Mouse (Mus musculus) R1 (cell line): ENCODE results near the gene Nudt5.
"Not testable (repeated sequence)": the region's sequence is repeated elsewhere in the genome, so short reads cannot be mapped to it uniquely, and the experiment has no call there.

Experiments used
- DNase-seq: peaks from one replicate; pipeline ENCODE4 v3.0.0-alpha.2; 2018; ENCODE audit warnings: low read depth, low spot score

The Nudt5 gene

DNA sequence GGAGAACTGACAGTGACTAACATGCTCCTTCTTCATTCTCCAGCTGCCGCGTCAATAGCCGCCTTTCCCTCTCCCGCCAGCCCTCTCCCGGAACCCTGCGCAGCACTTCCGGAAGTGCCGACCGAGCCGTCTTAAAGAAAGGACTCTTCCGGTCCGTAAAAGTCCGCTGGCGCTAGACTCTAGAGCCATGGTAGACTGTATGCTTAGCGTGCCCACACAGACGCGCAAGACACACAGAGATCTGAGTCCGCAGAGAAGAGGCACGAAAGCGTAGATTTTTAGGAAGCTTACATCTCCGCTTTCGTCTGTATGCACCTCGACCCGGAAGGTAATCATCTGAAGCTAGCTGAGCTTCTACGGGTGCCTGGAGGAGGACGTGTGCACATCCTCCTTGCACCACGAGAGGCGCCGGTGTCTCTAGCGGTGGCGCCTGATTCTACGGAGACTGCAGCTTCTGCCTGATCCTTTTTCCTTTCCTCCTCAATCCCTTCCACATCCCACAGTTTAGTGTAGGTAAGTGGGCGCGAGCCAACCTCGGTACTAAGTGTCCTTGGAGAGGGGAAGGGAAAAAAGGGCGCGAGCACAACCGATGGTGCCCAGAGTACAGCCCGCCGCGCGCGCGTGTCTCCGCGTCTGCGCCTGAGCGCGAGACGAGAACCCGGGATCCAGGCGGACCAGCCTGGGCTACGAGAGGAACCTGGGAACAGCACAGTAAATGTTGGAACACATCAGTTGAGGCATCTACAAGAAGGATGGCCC lies at the start of gene Nudt5, which contains the start of gene Cdc123:
Gene Nudt5, plus strand, starts transcription at position 147 of the 759 bp plus-strand sequence.
Gene Cdc123, minus strand, starts transcription at position 292 of the 759 bp plus-strand sequence.
- DNase-seq = peak; percentile 96

DNA sequence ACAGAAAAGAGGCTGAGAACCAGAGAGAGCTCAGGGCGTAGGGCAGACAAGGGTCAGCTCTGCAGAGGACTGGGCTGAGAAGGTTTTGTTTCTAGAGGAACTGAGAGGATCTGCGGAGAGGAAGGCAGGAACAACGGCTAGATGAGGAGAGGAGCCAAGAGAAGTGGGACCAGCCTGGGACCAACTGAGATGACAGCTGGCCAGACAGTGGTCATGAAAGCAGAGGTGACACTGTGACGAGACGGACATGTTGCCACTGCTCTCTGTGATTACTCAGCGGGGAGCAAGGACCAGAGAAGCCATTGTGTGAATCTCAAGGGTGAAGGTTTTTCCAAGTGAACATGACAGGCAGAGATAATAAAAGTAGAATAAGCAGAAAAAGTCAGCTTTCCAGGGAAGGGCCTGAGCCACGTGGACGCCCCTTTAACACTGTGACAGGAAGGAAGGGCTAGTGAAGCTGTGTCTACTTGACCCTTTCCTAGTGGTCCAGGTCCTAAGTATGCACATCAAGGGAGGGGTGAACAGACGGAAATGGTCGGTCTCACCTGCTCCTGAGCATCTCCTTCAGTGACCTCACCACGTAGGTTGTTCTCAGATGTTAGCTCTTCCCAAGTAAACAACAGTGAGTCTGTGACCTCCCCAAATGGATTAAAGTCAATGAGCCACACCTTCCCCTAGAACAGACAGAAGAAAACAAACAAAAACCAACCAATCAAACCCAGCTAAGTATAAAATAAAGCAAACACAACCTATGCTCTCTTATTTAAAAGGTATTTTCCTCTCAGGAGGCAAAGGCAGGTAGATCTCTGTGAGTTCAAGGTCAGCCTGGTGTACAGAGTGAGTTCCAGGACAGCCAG lies 46.8 kb upstream of the Nudt5 start:
- DNase-seq = peak; percentile 50

DNA sequence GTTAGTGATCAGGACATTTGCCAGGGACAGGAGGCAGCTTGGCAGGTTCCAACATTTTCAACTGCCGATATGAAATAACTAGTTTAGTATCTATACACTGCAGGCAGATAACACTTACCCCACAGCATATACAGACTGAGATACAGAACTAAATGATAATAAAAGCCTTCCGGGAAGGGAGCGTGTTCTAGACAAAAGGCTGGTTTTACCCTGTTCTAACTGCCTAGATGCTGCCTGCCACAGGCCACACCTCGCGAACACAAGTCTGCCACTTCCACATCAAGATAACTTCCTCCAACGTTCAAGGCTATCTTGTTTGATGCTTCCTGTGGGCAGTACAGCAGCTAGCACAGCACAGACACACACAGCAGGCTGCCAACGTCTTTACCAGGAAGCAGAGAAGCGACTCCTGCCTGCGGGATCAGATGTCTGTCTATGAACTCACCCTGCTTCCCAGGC lies 43.6 kb upstream of the Nudt5 start:
- peak; percentile 67 for DNase-seq

DNA sequence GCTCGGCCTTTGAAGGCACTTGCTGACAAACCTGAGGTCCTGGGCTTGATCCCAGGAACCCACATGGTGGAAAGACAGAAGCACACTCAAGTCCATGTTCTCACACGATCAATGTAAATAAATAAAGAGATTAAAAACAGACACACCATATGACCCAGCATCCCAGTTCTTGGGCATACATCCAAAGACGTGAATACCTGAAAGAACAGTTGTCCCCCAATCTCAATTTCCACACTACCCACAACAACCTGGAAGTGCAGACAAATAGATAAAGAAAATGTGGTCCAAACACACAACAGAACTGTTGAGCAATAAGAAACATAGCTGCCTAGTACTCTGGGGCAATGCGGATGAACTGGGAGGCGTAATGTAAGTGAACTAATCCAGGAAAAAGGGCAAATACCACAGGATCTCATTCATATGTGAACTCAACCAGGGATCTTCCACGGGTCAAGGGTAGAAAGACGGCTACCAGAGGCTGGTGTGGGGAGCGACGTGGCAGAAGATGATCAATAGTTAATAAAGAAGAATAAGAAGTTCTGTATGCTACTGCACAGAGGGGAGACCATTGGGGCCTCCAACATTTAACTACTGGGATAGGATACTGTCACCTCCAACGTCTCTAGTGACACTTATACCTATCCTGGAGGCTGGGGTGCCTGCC lies 42.8 kb upstream of the Nudt5 start:
- DNase-seq = no peak

DNA sequence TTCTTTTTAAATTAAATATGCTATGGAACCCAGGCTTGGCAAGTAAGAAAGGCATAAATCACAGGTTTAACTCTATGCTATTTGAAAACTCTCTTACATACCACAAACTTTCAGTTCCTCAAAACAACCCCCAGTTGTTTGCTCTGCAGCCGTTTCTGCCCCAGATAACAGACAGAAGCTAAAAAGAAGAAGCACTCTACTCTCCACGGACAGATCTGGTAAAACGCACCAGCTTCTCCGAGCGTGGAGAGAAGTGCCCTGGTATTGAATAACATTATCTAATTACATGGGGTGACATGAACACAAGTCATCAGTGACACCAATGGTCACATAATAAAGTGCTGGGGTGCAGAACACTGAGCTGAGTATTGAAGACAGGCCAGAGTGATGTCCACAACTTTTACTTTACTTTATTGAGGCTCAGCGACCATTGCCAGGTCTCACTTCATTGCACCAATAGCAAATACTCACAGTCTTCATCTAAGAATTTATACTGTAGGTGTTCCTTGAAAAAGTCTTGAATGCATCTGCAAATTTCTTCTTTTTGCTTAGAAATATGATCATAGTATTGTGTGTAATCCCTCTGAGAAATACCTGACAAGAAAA lies 40.3 kb upstream of the Nudt5 start:
- DNase-seq = no peak

DNA sequence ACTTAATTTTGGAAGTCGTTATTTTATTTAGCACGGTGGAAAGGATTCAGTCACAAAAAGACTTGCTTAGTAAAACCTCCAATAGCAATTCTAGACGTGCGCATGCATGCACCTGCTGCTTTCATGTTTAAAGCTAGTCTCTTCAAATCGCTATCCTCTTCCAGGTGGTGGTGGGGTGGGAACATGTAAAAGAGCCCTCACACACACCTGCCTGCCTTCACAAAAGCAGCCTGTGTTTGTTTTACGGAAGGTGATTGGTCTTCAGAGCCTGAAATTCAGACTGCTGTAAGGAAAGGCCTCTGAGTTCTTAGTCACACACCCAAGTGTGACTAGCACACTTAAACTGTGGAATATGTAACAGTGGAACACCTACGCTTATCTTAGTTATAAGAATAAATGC lies 39.6 kb upstream of the Nudt5 start:
- DNase-seq = no peak

DNA sequence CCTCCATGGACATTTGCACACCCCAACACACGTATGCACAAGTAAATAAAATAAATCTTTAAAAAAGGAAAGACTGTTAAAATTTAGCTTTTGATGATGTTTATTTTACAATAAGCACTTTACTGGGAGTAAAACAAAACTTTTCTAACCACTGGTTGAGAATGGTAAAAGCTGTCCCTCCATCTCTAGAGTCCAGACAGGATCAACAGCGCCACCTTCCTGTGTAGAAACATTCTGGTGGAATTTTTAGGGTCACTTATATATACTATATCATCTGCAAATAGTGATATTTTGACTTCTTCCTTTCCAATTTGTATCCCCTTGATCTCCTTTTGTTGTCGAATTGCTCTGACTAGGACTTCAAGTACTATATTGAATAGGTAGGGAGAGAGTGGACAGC lies 38.6 kb upstream of the Nudt5 start:
- not testable (repeated sequence) for DNase-seq

DNA sequence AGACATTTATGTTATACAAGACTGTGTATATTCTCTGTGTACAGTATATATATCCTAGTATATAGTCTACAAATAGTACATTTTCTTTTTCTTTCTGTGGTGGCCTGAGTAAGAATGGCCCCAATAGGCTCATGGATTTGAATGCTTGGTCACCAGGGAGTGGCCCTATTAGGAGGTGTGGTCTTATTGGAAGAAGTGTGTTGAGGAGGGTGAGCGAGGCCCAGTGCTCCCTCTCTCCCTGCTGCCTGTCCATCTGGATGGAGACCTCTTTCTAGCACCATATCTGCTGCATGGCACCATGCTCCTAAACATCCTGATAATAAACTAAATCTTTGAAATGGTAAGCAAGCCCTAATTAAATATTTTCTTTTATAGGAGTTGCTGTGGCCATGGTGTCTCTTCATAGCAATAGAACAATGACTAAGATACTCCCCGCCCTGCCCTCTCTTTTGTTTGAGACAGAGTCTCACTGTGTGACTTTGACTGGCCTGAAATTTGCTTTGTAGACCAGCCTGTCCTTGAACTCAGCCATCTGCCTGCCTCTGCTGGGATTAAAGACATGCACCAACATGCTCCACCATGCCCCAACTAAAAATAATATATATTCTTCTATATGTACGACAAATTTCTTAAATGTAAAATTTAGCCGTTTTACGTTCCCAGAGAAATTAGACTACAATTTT lies 34.6 kb upstream of the Nudt5 start:
- DNase-seq = peak; percentile 88

DNA sequence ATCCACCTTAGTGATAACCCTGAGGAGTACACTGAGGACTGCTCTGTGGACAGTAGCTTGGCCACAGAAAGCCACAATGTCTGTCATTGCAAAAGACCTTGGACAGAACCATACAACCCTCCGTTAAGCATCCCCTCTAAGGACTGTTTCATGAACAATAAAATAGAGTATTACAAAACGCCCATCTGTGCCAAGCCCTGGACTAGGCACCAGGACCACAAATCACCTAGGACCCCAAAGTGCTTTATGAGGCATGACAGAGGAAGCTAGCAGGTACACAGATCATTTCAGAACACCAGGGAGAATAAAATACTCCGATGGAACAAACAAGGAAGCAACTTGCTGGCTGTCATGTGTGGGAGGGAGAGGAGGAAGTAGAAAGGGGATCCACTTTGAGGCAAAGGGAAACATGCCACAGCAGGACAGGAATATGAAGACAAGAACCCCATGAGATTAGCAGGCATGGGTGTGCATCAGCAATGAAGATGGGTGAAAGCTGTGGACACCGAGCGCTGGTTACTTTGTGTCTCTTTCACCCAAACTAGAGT lies 33.5 kb upstream of the Nudt5 start:
- no peak for DNase-seq

DNA sequence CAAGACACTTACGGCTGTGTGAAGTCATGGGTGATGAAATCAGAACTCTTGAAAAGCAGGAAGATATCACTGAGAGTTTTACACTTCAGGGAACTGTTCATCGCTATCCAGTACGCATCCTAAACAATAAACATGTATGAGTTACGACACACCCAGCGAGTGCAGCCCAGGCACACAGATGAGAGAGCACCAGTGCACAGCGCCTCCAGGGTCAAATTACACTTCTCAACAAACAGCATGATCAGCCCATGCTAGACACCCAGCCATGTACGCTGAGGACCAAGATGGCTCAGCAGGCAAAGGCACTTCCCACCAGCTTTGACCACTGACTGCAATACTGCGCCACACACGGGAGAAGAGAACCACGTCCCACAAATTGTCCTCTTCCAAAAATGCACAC lies 23.6 kb upstream of the Nudt5 start:
- DNase-seq = no peak

DNA sequence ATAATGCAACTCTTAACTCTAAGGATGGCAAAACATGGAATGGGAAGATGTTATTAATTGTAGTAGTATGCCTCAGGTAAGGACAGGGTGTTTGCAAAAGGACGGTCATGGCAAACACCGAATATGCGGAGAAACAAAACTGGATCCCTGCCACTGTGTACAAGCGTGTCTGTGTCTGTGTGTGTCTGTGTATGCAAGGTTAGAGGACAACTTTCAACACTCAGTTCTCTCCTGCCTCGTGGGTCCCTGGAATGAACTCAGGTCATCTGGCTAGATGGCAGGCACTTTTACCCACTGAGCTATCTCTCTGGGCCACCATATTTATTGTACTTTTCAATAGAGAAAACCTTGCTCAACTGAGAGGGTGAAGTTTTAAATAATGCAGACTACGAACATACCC lies 22.4 kb upstream of the Nudt5 start:
- DNase-seq = no peak

DNA sequence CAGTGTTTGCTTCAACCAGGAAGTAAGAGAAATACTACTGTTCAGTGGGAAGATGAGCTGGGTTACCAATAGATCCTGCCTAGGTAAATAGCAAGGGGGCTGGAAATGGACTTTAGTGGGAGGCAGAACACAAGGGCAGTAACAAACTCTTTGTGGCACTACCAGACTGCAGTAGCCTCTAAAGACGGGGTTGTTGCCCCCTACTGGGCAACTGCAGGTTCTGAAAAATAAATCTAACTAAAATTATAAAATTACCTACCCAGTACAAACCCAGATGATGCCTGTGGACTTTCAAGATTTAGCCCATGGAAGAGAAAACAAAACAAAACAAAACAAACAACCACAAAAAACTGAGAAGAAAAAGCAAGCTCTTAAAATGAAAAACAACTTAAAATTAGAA lies 20.6 kb upstream of the Nudt5 start:
- DNase-seq = no peak

DNA sequence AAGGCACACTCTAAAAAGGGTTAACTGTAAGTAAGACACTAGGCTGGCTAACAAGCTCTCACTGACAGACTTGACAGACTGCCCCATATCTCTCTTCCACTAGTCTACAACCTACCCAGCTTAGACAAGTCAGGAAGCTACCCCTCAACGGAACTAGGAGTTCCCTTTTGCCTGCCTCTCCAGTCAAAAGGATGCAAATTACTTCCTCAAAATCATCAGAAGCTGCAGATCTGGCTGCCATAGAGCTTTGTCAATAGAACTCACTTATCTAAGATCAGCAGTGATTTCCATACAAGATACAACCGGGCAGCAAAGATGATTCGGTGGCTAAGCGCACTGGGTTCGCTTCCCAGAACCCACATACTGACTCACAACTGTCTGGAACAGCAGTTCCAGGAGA lies 20.1 kb upstream of the Nudt5 start:
- no peak for DNase-seq

DNA sequence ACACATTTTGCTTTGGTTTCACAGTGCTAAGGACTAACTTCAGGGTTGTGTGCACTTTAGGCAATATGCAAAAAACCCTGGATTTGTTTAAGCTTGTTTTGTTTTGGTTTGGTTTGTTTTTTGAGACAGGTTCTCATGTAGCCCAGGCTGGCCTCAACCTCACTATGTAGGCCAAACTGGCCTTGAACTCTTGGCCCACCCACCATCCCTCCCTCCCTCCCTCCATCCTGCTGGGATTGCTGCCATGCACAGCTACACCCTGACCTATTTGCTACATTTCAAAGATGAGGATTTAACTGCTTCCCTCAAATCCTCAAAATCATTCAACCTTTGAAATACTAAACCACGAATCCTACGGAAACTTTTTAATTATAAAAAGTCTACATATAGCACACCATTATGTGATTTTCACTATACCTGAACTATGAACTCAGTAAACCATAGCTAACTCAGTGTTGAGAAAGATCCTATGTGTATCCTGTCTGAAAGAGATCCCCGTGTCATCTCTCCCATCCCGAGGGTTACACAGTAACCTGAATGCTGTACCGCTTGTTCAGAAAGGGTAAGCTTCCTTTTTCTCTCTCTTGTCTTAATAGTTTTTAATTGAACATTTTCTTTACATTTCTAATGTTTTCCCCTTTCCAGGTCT lies 19.4 kb upstream of the Nudt5 start:
- DNase-seq = no peak

DNA sequence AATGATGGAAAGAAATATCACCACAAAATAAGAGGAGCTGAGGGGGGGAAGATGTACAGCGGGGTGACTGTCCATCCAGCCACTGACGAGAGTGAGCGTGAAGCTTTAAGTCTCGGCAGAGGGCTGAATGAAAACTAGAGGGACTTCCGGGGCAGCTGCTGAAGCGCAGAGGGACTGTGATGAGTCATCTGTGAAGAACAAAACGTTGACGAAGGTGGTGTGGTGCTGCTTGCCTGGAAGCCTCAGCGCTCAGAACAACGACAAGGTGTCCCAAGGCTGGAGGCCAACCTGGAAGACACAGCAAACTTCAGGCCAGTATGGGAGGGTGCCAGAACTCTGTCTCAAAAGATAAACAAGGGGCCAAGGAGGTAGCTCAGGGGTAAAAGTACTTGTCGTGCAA lies 4.0 kb upstream of the Nudt5 start:
- DNase-seq = no peak

DNA sequence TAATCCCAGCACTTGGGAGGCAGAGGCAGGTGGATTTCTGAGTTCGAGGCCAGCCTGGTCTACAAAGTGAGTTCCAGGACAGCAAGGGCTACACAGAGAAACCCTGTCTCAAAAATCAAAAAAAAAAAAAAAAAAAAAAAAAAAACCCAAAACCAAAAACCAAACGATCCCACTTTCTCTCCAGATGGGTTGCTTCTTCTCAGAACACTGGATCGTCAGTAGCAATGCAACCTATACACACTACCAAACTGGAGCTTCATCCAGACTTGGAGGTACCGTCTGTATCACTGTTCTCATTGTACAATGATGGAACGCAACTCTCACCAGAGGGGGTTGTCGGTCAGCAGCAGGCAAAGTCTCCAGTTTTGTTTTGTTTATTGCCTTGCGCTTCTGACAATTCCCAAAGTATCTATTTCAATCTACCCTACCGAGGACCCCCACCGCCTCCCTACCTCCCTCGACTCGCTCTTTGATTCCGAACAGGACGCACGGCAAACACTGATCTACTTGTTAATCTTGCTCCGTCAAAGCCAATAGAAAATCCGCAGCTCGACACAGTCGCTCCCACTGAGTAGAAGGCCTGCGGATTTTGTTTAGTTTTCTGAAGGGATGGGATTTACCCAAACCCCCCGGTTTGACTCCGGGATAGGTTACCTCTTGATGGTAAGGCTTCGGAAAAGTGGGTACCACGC lies 492 bp upstream of the Nudt5 start:
- no peak for DNase-seq

DNA sequence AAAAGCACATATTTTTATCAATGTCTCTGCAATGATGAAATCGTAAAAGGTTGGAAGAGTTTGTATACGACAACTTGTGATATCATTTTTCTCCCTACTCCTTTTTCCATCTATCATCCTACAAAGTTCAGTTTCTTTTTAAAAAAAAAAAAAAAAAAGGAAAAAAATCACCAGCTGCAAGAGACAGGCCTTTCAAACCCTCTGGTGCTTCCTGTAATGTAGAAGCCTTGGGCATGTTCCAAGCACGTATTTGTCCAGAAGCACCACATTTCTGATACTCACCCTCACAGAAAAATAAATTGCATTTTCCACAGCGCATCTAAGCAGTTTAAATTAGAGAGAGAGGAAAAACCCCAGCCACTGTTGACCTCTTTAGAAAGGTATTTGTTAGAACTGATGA lies 1.0 kb downstream of the Nudt5 start:
- no peak for DNase-seq

DNA sequence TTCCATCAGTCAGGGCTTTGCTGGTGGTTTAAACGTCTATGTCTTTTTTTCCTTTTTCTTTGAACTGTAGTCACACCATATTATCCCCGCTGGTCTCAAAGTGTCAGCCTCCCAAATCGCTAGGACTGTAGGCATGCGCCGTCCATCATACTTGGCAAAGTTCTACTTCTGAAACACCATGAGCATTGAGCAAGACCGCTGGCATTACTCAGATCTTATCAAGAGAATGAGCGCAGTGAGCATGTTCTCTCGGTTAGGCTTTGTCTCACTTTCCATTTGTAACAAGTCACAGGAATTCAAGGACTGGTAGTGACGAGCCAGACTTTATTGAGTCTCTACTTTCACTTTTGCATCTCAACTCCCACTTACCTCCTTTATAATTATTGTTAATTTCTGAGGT lies 6.3 kb downstream of the Nudt5 start:
- DNase-seq = no peak

DNA sequence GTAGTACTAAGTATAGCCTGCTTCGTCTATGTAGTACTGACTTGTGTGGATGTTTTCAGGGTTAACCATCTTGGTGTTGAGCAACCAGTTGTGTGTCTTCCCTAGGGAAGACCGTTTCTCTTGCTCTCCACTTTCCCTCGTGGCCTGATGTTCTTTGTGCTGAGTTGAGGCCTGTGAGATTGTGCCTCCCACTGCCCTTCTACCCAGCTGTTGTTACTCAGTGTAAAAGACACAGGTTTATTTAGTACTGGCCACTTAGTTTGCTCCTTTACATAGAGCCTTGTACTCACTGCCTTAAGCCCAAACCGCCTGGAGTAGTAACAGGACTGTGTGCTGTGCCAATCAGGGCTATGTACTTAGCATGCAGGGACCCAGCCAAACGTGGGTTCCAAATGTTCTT lies 7.0 kb downstream of the Nudt5 start:
- DNase-seq = no peak

DNA sequence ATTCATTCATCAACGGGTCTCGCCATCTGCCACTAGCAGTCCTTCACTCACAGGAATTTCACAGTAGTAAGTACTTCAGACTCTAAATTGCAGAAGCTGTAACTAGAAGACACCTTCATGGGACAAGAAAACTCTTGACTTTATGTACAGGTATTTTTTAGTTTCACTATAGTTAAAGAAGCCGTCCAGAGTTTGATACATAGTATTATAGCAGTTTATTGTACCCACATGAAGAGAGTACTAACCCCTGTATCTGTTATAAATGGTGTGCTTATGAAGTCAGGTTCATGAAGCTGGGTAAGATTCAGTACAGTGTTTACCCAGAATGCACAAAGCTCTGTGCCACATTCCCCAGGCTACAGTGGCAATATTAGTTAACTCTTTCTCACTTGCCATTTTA lies 18.0 kb downstream of the Nudt5 start, which contains the start of gene Gm13199:
Gene Gm13199, minus strand, starts transcription at position 101 of the 400 bp plus-strand sequence.
- DNase-seq = no peak
